Mouse (Mus musculus): ENCODE measurements at regions not wholly inside any gene's neighbourhood (a gene's known extent, or its start where the extent isn't known, plus 50 kb on each side); places are given as distances from the start of the nearest gene placed in this dataset.

DNA sequence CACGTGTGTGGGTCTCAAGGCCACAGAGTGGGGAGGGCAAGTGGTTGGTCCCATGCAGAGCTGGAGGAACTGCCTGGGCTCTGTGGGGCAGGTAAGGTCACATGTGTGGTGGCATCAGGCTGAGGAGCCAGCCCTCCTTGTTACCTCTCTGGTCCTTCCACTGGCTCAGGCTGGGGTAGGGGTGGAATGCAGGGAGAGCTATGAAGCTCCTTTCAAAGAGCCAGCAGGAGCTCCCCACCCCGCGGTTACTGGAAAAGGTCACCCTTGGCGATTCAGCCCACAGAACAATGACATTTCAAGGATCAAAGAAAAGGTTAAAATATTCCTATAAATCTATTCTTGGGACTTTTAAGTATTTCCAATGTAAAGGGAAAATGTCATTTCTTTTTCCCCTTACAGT, 74.4 kb downstream of the Chst1 start:
- TF ChIP-seq MAFK (IDR thresholded peaks at IDR 0.05; ENCODE audit: insufficient read depth, low read depth, low read length) = no peak
- TF ChIP-seq HCFC1 (IDR thresholded peaks at IDR 0.05; ENCODE audit: borderline replicate concordance, insufficient read depth, low read length) = no peak

All from ES-E14 (cell line).